Mouse (Mus musculus) thymus, adult 2 months (tissue): Measurements from ENCODE around the gene Rpl18.

Experiments used
- CTCF ChIP-seq: fragments of 200-500 bp; IDR thresholded peaks from 2 replicates; pipeline ENCODE4 v1.5.1; 2012; ENCODE audit warnings: mild to moderate bottlenecking, control low read depth, low read length, moderate library complexity, borderline replicate concordance; ENCODE audit not compliant: control insufficient read depth, poor library complexity, insufficient read depth; ENCODE audit errors: extremely low read depth
- POLR2A ChIP-seq: fragments of 200-500 bp; IDR thresholded peaks from 2 replicates; pipeline ENCODE4 v1.6.1; 2012; ENCODE audit warnings: mild to moderate bottlenecking, low read length, control low read depth, moderate library complexity; ENCODE audit not compliant: control insufficient read depth, poor library complexity, insufficient read depth; ENCODE audit errors: extremely low read depth

GRCm38 (mm10) chr7:45755703-45756102, 40.4 kb downstream of the Rpl18 start:
- TF ChIP-seq POLR2A (no peak), CTCF (no peak)
